Mouse (Mus musculus) hindbrain, embryonic 11.5 days (tissue): ENCODE data around the gene Eif3f. TPM values are rescaled to one million over a fixed set of nuclear protein-coding genes. Genes with fewer than 3 reads are reported as not detected.

Source experiments
- polyA plus RNA-seq: library from polyadenylated mRNA; unstranded; fragments of >200 nt; fragmentation: Nextera tagmentation; extraction: Ambion mirVana; gene quantifications from 2 replicates; pipeline ENCODE4 v1.2.1, GENCODE M21; 2014

Gene Eif3f
- polyA plus RNA-seq, 1 experiment from 2014 or later: 87.3 TPM

Other genes with a start within 250 kb of the Eif3f start
- not detected in 2 replicates for gene Olfr512, start 221.1 kb upstream of the Eif3f start, polyA plus RNA-seq
- not detected in 2 replicates for gene Olfr513, start 183.4 kb upstream of the Eif3f start, polyA plus RNA-seq
- not detected in 2 replicates for gene Olfr514, start 108.4 kb upstream of the Eif3f start, polyA plus RNA-seq
- gene Olfr516, start 83.9 kb upstream of the Eif3f start, polyA plus RNA-seq: not detected in 2 replicates
- gene Olfr517, start 62.0 kb upstream of the Eif3f start, polyA plus RNA-seq: not detected in 2 replicates
- gene Olfr518, start 49.4 kb upstream of the Eif3f start, polyA plus RNA-seq: not detected in 2 replicates
- not detected in 2 replicates for gene Olfr519, start 40.0 kb upstream of the Eif3f start, polyA plus RNA-seq
- gene Nlrp10, start 4.2 kb upstream of the Eif3f start, polyA plus RNA-seq: not detected in 2 replicates
- gene Tub, start 15.9 kb downstream of the Eif3f start, polyA plus RNA-seq: 14.6 and 15.7 TPM in 2 replicates
- 20.0 and 20.4 TPM in 2 replicates for gene Ric3, start 148.9 kb downstream of the Eif3f start, polyA plus RNA-seq
- 32.6 and 41.0 TPM in 2 replicates for gene Lmo1, start 240.8 kb downstream of the Eif3f start, polyA plus RNA-seq